Mouse (Mus musculus) CH12.LX (cell line): ENCODE measurements around the gene Lyl1. TPM values are rescaled to one million over a fixed set of nuclear protein-coding genes. Genes with fewer than 3 reads are reported as not detected.

ENCODE experiments used
- DNase-seq: peaks from one replicate; pipeline ENCODE4 v3.0.0-alpha.2; 2013; ENCODE audit errors: extremely low read depth
- H3K27ac ChIP-seq: 2 replicates; pipeline ENCODE4 v1.5.1; 2012; ENCODE audit warnings: low read depth, mild to moderate bottlenecking, control low read depth, moderate library complexity; ENCODE audit not compliant: insufficient read depth
- H3K27me3 ChIP-seq: replicated peaks from 2 replicates; pipeline ENCODE3; 2012; ENCODE audit warnings: inconsistent platforms
- H3K36me3 ChIP-seq, 2 experiments: replicated peaks in 1 of 2; 2 replicates each; pipeline versions ENCODE3 to v1.6.1; 2012; ENCODE audit warnings: inconsistent platforms in 1 of 2, low read length in 1 of 2, mild to moderate bottlenecking in 1 of 2, mixed read lengths in 1 of 2, moderate library complexity in 1 of 2; ENCODE audit not compliant: control insufficient read depth in 1 of 2, insufficient read depth in 1 of 2
- H3K4me1 ChIP-seq, 2 experiments: 2 replicates each; pipeline ENCODE4 v1.6.1; 2012; ENCODE audit warnings: inconsistent platforms in 1 of 2, moderate library complexity in 1 of 2; ENCODE audit not compliant: insufficient read depth in 2 of 2, control insufficient read depth in 1 of 2
- H3K4me2 ChIP-seq: 2 replicates; pipeline ENCODE4 v1.6.1; 2012; ENCODE audit warnings: low read depth, mild to moderate bottlenecking, control low read depth; ENCODE audit not compliant: poor library complexity, insufficient read depth, severe bottlenecking
- H3K4me3 ChIP-seq, 3 experiments: fragments of 150-350 bp in 1 of 3; sonication (generic) in 1 of 3; replicated peaks in 1 of 3; 2 replicates each; pipeline versions ENCODE3 to v1.5.1; 2011 to 2012; ENCODE audit warnings: low read depth in 2 of 3, low read length in 2 of 3, mild to moderate bottlenecking in 2 of 3, moderate library complexity in 2 of 3, control low read depth in 1 of 3, improper control_type of control experiment in 1 of 3, inconsistent platforms in 1 of 3, mixed read lengths in 1 of 3; ENCODE audit not compliant: poor library complexity in 1 of 3
- H3K79me2 ChIP-seq: replicated peaks from 2 replicates; pipeline ENCODE4 v1.6.1; 2012; ENCODE audit warnings: mild to moderate bottlenecking, moderate library complexity; ENCODE audit not compliant: control insufficient read depth, poor library complexity, insufficient read depth, severe bottlenecking; ENCODE audit errors: extremely low read depth
- H3K9ac ChIP-seq: 2 replicates; pipeline ENCODE4 v1.6.1; 2012; ENCODE audit warnings: low read depth, mild to moderate bottlenecking, control low read depth, moderate library complexity; ENCODE audit not compliant: insufficient read depth
- H3K9me3 ChIP-seq: replicated peaks from 2 replicates; pipeline ENCODE3; 2012; ENCODE audit warnings: low read length, inconsistent platforms, mixed read lengths
- BHLHE40 ChIP-seq: IDR thresholded peaks from 2 replicates; pipeline ENCODE4 v1.6.1; 2011; ENCODE audit warnings: mild to moderate bottlenecking, low read depth, low read length, improper control_type of control experiment
- CHD1 ChIP-seq: IDR thresholded peaks from 2 replicates; pipeline ENCODE4 v1.6.1; 2012; ENCODE audit warnings: low read depth, low read length, improper control_type of control experiment, inconsistent platforms
- CHD2 ChIP-seq: IDR thresholded peaks from 2 replicates; pipeline ENCODE4 v1.6.1; 2011; ENCODE audit warnings: low read length, improper control_type of control experiment
- CTCF ChIP-seq, 2 experiments: IDR thresholded peaks in 1 of 2; conservative IDR thresholded peaks in 1 of 2; 2 replicates each; pipeline ENCODE4 v1.5.1; 2011 to 2012; ENCODE audit warnings: low read depth in 2 of 2, low read length in 2 of 2, improper control_type of control experiment in 1 of 2, inconsistent platforms in 1 of 2, mild to moderate bottlenecking in 1 of 2, moderate library complexity in 1 of 2
- E2F4 ChIP-seq: IDR thresholded peaks from 2 replicates; pipeline ENCODE4 v1.6.1; 2011; ENCODE audit warnings: low read depth, low read length, improper control_type of control experiment; ENCODE audit not compliant: insufficient replicate concordance
- ELF1 ChIP-seq: IDR thresholded peaks from 2 replicates; pipeline ENCODE4 v1.6.1; 2014; ENCODE audit warnings: low read depth, mild to moderate bottlenecking, inconsistent platforms, low read length, improper control_type of control experiment
- EP300 ChIP-seq: IDR thresholded peaks from 2 replicates; pipeline ENCODE4 v1.6.1; 2011; ENCODE audit warnings: low read length, improper control_type of control experiment
- ETS1 ChIP-seq: conservative IDR thresholded peaks from 2 replicates; pipeline ENCODE4 v1.6.1; 2012; ENCODE audit warnings: low read depth, mild to moderate bottlenecking, inconsistent platforms, low read length, improper control_type of control experiment, moderate library complexity
- GABPA ChIP-seq: IDR thresholded peaks from 2 replicates; pipeline ENCODE4 v1.6.1; 2012; ENCODE audit warnings: low read depth, low read length, improper control_type of control experiment, inconsistent platforms; ENCODE audit not compliant: insufficient replicate concordance
- HCFC1 ChIP-seq: IDR thresholded peaks from 2 replicates; pipeline ENCODE4 v1.6.1; 2012; ENCODE audit warnings: low read depth, mild to moderate bottlenecking, inconsistent platforms, low read length, improper control_type of control experiment
- IRF4 ChIP-seq: IDR thresholded peaks from 2 replicates; pipeline ENCODE4 v1.6.1; 2014; ENCODE audit warnings: low read depth, mild to moderate bottlenecking, inconsistent platforms, low read length, improper control_type of control experiment
- JUN ChIP-seq: IDR thresholded peaks from 2 replicates; pipeline ENCODE4 v1.6.1; 2011; ENCODE audit warnings: low read depth, mild to moderate bottlenecking, low read length, improper control_type of control experiment, moderate library complexity; ENCODE audit not compliant: insufficient read depth
- JUND ChIP-seq: conservative IDR thresholded peaks from 2 replicates; pipeline ENCODE4 v1.6.1; 2011; ENCODE audit warnings: low read depth, low read length, improper control_type of control experiment
- KAT2A ChIP-seq: IDR thresholded peaks from 2 replicates; pipeline ENCODE4 v1.6.1; 2012; ENCODE audit warnings: low read length, improper control_type of control experiment, inconsistent platforms; ENCODE audit not compliant: insufficient replicate concordance
- MAFK ChIP-seq: IDR thresholded peaks from 2 replicates; pipeline ENCODE4 v1.6.1; 2011; ENCODE audit warnings: low read length, improper control_type of control experiment; ENCODE audit not compliant: insufficient replicate concordance
- MAX ChIP-seq: IDR thresholded peaks from 2 replicates; pipeline ENCODE4 v1.6.1; 2011; ENCODE audit warnings: low read length, improper control_type of control experiment
- MAZ ChIP-seq: IDR thresholded peaks from 2 replicates; pipeline ENCODE4 v1.6.1; 2012; ENCODE audit warnings: low read depth, mild to moderate bottlenecking, inconsistent platforms, low read length, improper control_type of control experiment, moderate library complexity
- MEF2A ChIP-seq: IDR thresholded peaks from 2 replicates; pipeline ENCODE4 v1.6.1; 2014; ENCODE audit warnings: low read depth, mild to moderate bottlenecking, inconsistent platforms, low read length, improper control_type of control experiment, borderline replicate concordance
- MXI1 ChIP-seq: IDR thresholded peaks from 2 replicates; pipeline ENCODE4 v1.6.1; 2011; ENCODE audit warnings: mild to moderate bottlenecking, low read depth, low read length, improper control_type of control experiment
- MYC ChIP-seq: IDR thresholded peaks from 2 replicates; pipeline ENCODE4 v1.6.1; 2011; ENCODE audit warnings: low read depth, mild to moderate bottlenecking, improper control_type of control experiment, low read length
- NELFE ChIP-seq: IDR thresholded peaks from 2 replicates; pipeline ENCODE4 v1.6.1; 2011; ENCODE audit warnings: low read depth, low read length, improper control_type of control experiment
- NRF1 ChIP-seq: IDR thresholded peaks from 2 replicates; pipeline ENCODE4 v1.6.1; 2014; ENCODE audit warnings: low read depth, mild to moderate bottlenecking, inconsistent platforms, low read length, improper control_type of control experiment, moderate library complexity
- PAX5 ChIP-seq: IDR thresholded peaks from 2 replicates; pipeline ENCODE4 v1.6.1; 2012; ENCODE audit warnings: low read length, inconsistent platforms, mixed read lengths
- POLR2A ChIP-seq: IDR thresholded peaks from 2 replicates; pipeline ENCODE4 v1.6.1; 2011; ENCODE audit warnings: low read depth, mild to moderate bottlenecking, improper control_type of control experiment, low read length
- POLR2AphosphoS2 ChIP-seq: IDR thresholded peaks from 2 replicates; pipeline ENCODE4 v1.6.1; 2011; ENCODE audit warnings: low read depth, low read length, improper control_type of control experiment
- RAD21 ChIP-seq: IDR thresholded peaks from 2 replicates; pipeline ENCODE4 v1.6.1; 2011; ENCODE audit warnings: low read depth, mild to moderate bottlenecking, low read length, improper control_type of control experiment, moderate library complexity
- RCOR1 ChIP-seq: conservative IDR thresholded peaks from 2 replicates; pipeline ENCODE4 v1.6.1; 2012; ENCODE audit warnings: low read depth, mild to moderate bottlenecking, inconsistent platforms, low read length, improper control_type of control experiment
- SIN3A ChIP-seq: IDR thresholded peaks from 2 replicates; pipeline ENCODE4 v1.6.1; 2012; ENCODE audit warnings: low read length, improper control_type of control experiment, inconsistent platforms
- SMC3 ChIP-seq: IDR thresholded peaks from 2 replicates; pipeline ENCODE4 v1.6.1; 2011; ENCODE audit warnings: low read depth, low read length, improper control_type of control experiment
- TBP ChIP-seq: conservative IDR thresholded peaks from 2 replicates; pipeline ENCODE4 v1.6.1; 2011; ENCODE audit warnings: low read depth, low read length, improper control_type of control experiment
- TCF12 ChIP-seq: IDR thresholded peaks from 2 replicates; pipeline ENCODE4 v1.6.1; 2014; ENCODE audit warnings: low read depth, mild to moderate bottlenecking, inconsistent platforms, low read length, improper control_type of control experiment
- UBTF ChIP-seq: IDR thresholded peaks from 2 replicates; pipeline ENCODE4 v1.6.1; 2012; ENCODE audit warnings: low read depth, mild to moderate bottlenecking, inconsistent platforms, low read length, improper control_type of control experiment, moderate library complexity
- USF1 ChIP-seq: IDR thresholded peaks from 2 replicates; pipeline ENCODE4 v1.6.1; 2014; ENCODE audit warnings: low read depth, mild to moderate bottlenecking, inconsistent platforms, low read length, improper control_type of control experiment
- USF2 ChIP-seq: conservative IDR thresholded peaks from 2 replicates; pipeline ENCODE4 v1.6.1; 2011; ENCODE audit warnings: low read depth, low read length, improper control_type of control experiment
- ZC3H11A ChIP-seq: IDR thresholded peaks from 2 replicates; pipeline ENCODE4 v1.6.1; 2012; ENCODE audit warnings: low read depth, mild to moderate bottlenecking, inconsistent platforms, low read length, improper control_type of control experiment
- ZKSCAN1 ChIP-seq: IDR thresholded peaks from 2 replicates; pipeline ENCODE4 v1.6.1; 2012; ENCODE audit warnings: low read depth, inconsistent platforms, low read length, improper control_type of control experiment, borderline replicate concordance
- ZMIZ1 ChIP-seq: IDR thresholded peaks from 2 replicates; pipeline ENCODE4 v1.6.1; 2012; ENCODE audit warnings: low read depth, mild to moderate bottlenecking, inconsistent platforms, low read length, improper control_type of control experiment
- ZNF384 ChIP-seq: IDR thresholded peaks from 2 replicates; pipeline ENCODE4 v1.6.1; 2012; ENCODE audit warnings: low read depth, low read length, improper control_type of control experiment, inconsistent platforms
- dilution Hi-C: fragments of 300-500 bp; cut with MboI; formaldehyde crosslinking; loops from 2 replicates; pipeline ENCODE4 v1.14.3; 2020; ENCODE audit warnings: low sequenced_read_pairs; ENCODE audit not compliant: extremely low pct_unique_long_range_greater_than_20kb, extremely low pct_ligation_motif_present
- in situ Hi-C: fragments of 300-500 bp; cut with MboI; formaldehyde crosslinking; loops from 3 replicates; pipeline ENCODE4 v1.14.3; 2019; ENCODE audit warnings: low sequenced_read_pairs, low pct_ligation_motif_present, low pct_unique_long_range_greater_than_20kb, mixed read lengths
- polyA plus RNA-seq: library from polyadenylated mRNA; unstranded; fragments of >175 nt; gene quantifications from 2 replicates; pipeline ENCODE4 v1.2.1, GENCODE M21; 2012; ENCODE audit warnings: low read depth; ENCODE audit not compliant: insufficient read length
- total RNA-seq, 2 experiments: library from RNA; depleted of rRNA; stranded (reverse); fragments of 300-350 nt in 1 of 2; fragments of >200 nt in 1 of 2; gene quantifications; 2 replicates each; pipeline ENCODE4 v1.2.3; 2012 to 2014

Lyl1 gene
- total and polyA plus RNA-seq, 3 experiments, result 20.6 to 53.2 (median 38.5) TPM

DNA sequence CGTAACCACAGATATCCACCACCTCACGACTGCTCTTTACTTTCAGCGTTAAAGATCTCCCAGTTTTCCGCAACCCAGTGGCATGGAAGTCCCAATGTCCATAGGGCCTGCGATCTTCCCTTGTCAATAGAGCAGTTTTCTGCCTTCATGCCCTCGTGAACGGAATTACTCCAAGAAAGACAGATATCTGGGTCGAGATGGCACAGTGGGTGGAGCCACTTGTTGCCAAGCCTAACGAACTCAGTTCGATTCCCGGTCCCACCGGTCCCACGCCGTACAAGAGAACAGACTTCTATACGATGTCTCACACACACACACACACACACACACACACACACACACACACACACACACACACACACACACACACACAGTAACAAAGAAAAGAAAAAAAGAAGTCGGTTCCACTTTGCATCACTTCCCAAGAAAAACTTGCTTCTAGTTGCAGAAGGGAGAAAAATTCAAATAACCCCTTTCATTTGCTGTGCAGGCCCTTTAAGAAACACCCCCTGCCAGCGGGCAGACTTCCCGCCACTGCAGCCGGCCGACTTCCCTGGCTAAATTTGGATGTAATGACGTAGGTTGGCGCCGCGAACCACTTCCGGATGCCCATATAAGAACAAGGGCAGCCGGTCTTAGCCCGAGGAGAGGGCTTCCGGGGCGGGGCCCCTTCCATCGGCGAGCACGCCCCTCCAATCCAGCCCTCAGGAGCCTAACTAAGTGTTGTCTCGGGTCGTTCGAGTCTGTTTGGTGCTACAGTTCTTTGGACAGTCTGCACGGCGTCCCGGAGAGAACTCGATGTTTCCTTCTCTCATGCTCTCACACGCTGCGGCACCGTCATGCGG, 37.6 kb upstream of the Lyl1 start:
- no peak; the same call in 1 of the 2 replicates for TF ChIP-seq EP300
- peak; percentile 97 for TF ChIP-seq KAT2A
- no peak for TF ChIP-seq ZC3H11A
- no peak for TF ChIP-seq POLR2AphosphoS2
- peak; percentile 85 for TF ChIP-seq ELF1
- peak; percentile 84; the same call in 1 of the 2 replicates for TF ChIP-seq MXI1
- no peak for TF ChIP-seq GABPA
- peak; percentile 87 for TF ChIP-seq TBP
- TF ChIP-seq NRF1, result 0 out of 2 replicates have a peak, but pooled peaks have one; percentile 5
- peak; percentile 87 for TF ChIP-seq ZMIZ1
- peak; percentile 88 for TF ChIP-seq ZNF384
- TF ChIP-seq MAFK, result no peak
- TF ChIP-seq RAD21, result no peak
- no peak for TF ChIP-seq USF2
- TF ChIP-seq MEF2A, result peak; percentile 100
- peak; percentile 83 for TF ChIP-seq POLR2A
- no peak for TF ChIP-seq ZKSCAN1
- TF ChIP-seq BHLHE40, result peak; percentile 79
- TF ChIP-seq TCF12, result peak; percentile 89
- TF ChIP-seq CTCF (conservative IDR thresholded peaks at IDR 0.05 in 1 of 2, IDR thresholded peaks at IDR 0.05 in 1 of 2; ENCODE audit: low read depth in 2 of 2, low read length in 2 of 2), result no peak
- peak; percentile 37; the same call in 1 of the 2 replicates for TF ChIP-seq MAX
- peak; percentile 96 for TF ChIP-seq ETS1
- no peak for TF ChIP-seq SMC3
- 0 out of 2 replicates have a peak, but pooled peaks have one; percentile 40 for TF ChIP-seq UBTF
- TF ChIP-seq E2F4, result peak; percentile 98
- TF ChIP-seq JUN, result 0 out of 2 replicates have a peak, but pooled peaks have one; percentile 13
- TF ChIP-seq MYC, result peak; percentile 85; the same call in 1 of the 2 replicates
- TF ChIP-seq MAZ, result no peak; the same call in 1 of the 2 replicates
- peak; percentile 67 for TF ChIP-seq HCFC1
- TF ChIP-seq USF1, result no peak
- no peak for TF ChIP-seq PAX5
- no peak; the same call in 1 of the 2 replicates for TF ChIP-seq CHD1
- peak; percentile 52; the same call in 1 of the 2 replicates for TF ChIP-seq IRF4
- peak; percentile 76 for TF ChIP-seq NELFE
- no peak for TF ChIP-seq JUND
- TF ChIP-seq CHD2, result peak; percentile 63
- TF ChIP-seq SIN3A, result no peak; the same call in 1 of the 2 replicates
- TF ChIP-seq RCOR1, result no peak
- dilution Hi-C loops, result no loop called here
- Histone ChIP-seq H3K9me3 (no peaks in the 10 kb centered on the region), H3K4me2 (peak overlapping the region; percentile 72), H3K4me1 (peaks cover 3 to 41% of the 10 kb centered on the region in 2 experiments; a peak in 2 of 4 replicates), H3K79me2 (peaks cover 23% of the 10 kb centered on the region), H3K9ac (peak overlapping the region; percentile 75), H3K4me3 (peak overlapping the region; percentile 73 to 82 (median 80)), H3K27ac (peak overlapping the region; percentile 98), H3K36me3 (peaks cover 6 to 17% of the 10 kb centered on the region in 2 experiments), H3K27me3 (no peaks in the 10 kb centered on the region)
- in situ Hi-C loops, result no loop called here
- DNase-seq, result peak; percentile 98
